Mouse (Mus musculus) liver, postnatal 0 days (tissue): ENCODE data around the gene Mfsd12.
A peak's percentile ranks its signal among the peaks of the same experiment; 100 is the strongest.

ENCODE experiments used
- CTCF ChIP-seq: sonication (generic); IDR thresholded peaks from 2 replicates; pipeline ENCODE4 v1.5.1; 2016; ENCODE audit warnings: antibody characterized with exemption, low read depth
- EP300 ChIP-seq: IDR thresholded peaks from 2 replicates; pipeline ENCODE4 v1.6.1; 2016; ENCODE audit warnings: antibody characterized with exemption, low read depth, mild to moderate bottlenecking

DNA sequence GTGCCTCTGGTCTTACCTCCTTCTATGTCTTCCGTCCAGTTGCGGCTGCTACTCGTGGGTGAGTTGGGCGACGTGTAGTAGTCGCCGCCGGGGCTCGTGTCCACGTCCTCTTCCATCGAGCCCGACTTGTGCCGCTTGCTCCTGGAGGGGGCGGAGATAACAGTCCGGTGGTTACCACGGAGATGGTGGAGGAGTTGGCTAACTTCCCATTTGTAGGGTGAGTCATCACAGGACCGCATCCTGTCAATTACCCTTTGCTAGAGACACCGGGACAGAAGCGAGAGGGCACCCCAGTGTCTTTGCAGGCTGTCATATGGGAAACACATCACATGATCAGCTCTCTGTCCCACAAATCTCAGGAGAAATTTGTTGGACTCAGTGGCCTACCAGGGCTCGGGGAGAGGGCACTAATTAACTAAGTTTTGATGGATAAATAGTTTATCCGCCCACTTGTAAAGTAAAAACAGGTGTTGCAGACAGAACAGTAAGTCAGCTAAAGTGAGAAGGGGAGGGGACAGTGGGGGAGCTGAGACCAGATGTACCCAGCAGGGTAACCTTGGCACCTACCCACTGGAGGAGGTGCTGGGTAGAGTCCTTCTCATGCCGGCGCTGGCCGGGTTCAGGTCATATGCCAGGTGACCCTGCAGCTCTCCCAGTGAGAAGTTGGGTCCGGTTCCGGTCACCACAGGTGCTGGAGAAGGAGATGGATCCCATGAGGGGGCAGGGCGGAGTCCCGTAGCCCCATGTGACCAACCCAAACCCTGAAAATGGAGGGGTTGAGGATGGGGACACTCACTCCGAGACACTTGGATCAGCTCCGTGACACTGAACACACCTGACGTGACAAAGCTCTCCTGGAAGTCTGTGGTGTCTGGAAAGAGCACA is 50.5 kb downstream of the Mfsd12 start:
- TF ChIP-seq CTCF (peak; percentile 18; the same call in 1 of the 2 replicates), EP300 (no peak)
